Mouse (Mus musculus) frontal cortex, postnatal 25 days (tissue): ENCODE results near the gene Gm12355.

ENCODE experiments used
- DNase-seq, 2 experiments: peaks; one replicate each; pipeline ENCODE4 v3.0.0; 2022; ENCODE audit warnings: low spot score in 2 of 2

The Gm12355 gene

GRCm38 (mm10) chr11:98581286-98582029 lies 44.0 kb downstream of the Gm12355 start:
- DNase-seq: no peak

GRCm38 (mm10) chr11:98580301-98581121 lies 45.0 kb downstream of the Gm12355 start:
- DNase-seq: no peak

DNA sequence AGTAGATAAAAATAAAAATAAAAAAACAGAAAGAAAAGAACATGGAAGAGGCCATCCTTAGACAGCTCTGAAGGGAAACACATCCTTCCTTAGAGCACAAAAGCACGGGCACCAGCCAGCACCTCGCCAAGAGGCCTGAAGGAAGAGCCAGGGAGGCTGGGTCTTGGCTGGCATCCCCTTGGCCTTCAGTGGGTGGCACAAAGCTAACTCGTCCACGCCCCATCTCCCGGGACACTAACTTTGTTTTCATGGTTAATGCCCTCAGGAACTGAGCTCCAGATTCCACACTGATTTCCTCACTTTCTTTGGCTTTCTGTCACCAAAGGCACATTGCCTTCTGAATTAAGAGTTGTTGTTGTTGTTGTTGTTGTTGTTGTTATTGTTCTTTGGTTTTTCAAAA lies 47.7 kb downstream of the Gm12355 start:
- no peak for DNase-seq
